Mouse (Mus musculus) layer of hippocampus, adult 9-10 months (tissue): ENCODE data around the gene Yeats4.

Source experiments
- DNase-seq: peaks from one replicate; pipeline ENCODE4 v3.0.0; 2022; ENCODE audit warnings: low spot score

The Yeats4 gene

GRCm38 (mm10) chr10:117202981-117203557 is 21.2 kb downstream of the Yeats4 start:
- no peak for DNase-seq

GRCm38 (mm10) chr10:117199701-117200100 is 24.6 kb downstream of the Yeats4 start:
- no peak for DNase-seq

GRCm38 (mm10) chr10:117196696-117197095 is 27.6 kb downstream of the Yeats4 start:
- no peak for DNase-seq

GRCm38 (mm10) chr10:117195748-117196147 is 28.6 kb downstream of the Yeats4 start:
- DNase-seq: no peak

GRCm38 (mm10) chr10:117195005-117195404 is 29.3 kb downstream of the Yeats4 start:
- no peak for DNase-seq

GRCm38 (mm10) chr10:117193364-117193763 is 30.9 kb downstream of the Yeats4 start:
- DNase-seq: no peak

- no peak for DNase-seq
Observed at GRCm38 (mm10) chr10:117185399-117186089, 38.8 kb downstream of the Yeats4 start.

GRCm38 (mm10) chr10:117181098-117181497 is 43.2 kb downstream of the Yeats4 start:
- no peak for DNase-seq

- DNase-seq: no peak
Observed at GRCm38 (mm10) chr10:117174645-117175044, 49.7 kb downstream of the Yeats4 start.

- no peak for DNase-seq
Observed at GRCm38 (mm10) chr10:117173566-117174438, 50.5 kb downstream of the Yeats4 start.

GRCm38 (mm10) chr10:117173111-117173510 is 51.2 kb downstream of the Yeats4 start:
- no peak for DNase-seq

- DNase-seq: no peak
Observed at GRCm38 (mm10) chr10:117172069-117172468, 52.2 kb downstream of the Yeats4 start.

GRCm38 (mm10) chr10:117166785-117167425 is 57.4 kb downstream of the Yeats4 start:
- no peak for DNase-seq
